Mouse (Mus musculus): ENCODE data around the gene Hvcn1.

Gene Hvcn1

GRCm38 (mm10) chr5:122234319-122235195 lies 28.0 kb downstream of the Hvcn1 start:
- peak in 1 of 2 experiments; percentile 32 for DNase-seq (ENCODE audit: low spot score in 2 of 2)

GRCm38 (mm10) chr5:122235196-122235836 lies 28.7 kb downstream of the Hvcn1 start:
- no peak for DNase-seq (ENCODE audit: low spot score in 2 of 2)

GRCm38 (mm10) chr5:122237200-122237599 lies 30.6 kb downstream of the Hvcn1 start:
- DNase-seq (ENCODE audit: low spot score in 2 of 2), result no peak

DNA sequence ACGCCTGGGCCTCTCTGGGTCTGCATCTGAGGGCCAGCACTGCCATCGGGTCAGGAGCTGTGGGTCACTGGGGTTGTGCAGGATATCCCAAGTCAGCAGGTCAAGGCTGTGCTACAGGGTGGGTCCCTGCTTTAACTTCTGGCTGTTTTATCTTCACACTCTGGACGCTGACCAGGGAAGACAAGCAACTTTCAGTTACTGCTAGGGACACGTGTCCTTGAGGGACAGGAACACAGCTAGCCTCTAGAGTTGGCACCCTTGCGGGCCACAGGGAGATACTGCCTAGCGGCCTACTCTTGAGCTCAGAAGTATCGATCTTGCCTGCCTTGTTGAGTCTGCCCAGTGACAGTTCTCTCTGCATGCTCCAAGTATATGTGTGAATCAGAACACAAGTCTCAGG lies 33.0 kb downstream of the Hvcn1 start:
- no peak for DNase-seq (ENCODE audit: low spot score in 2 of 2)

GRCm38 (mm10) chr5:122240521-122240920 lies 33.9 kb downstream of the Hvcn1 start:
- no peak for DNase-seq (ENCODE audit: low spot score in 2 of 2)

DNA sequence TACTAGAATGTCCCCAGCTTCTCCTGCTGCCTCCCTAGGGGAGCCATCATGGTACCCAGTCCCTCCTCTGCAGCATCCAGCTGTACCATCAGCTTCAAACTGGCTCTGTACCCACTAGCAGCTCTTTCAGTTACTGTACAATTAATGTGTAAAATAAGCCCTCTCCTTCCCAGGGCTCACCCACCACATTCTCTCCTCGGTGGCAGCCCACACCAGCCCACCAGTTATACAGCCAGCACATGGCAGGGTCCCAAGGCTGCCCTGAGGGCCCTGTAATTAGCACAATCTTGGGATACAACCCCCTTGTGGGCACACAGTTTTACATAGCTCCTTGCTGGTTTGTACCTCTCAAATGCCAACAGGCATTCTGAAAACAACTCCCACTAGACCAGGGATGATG lies 34.4 kb downstream of the Hvcn1 start:
- no peak for DNase-seq (ENCODE audit: low spot score in 2 of 2)

DNA sequence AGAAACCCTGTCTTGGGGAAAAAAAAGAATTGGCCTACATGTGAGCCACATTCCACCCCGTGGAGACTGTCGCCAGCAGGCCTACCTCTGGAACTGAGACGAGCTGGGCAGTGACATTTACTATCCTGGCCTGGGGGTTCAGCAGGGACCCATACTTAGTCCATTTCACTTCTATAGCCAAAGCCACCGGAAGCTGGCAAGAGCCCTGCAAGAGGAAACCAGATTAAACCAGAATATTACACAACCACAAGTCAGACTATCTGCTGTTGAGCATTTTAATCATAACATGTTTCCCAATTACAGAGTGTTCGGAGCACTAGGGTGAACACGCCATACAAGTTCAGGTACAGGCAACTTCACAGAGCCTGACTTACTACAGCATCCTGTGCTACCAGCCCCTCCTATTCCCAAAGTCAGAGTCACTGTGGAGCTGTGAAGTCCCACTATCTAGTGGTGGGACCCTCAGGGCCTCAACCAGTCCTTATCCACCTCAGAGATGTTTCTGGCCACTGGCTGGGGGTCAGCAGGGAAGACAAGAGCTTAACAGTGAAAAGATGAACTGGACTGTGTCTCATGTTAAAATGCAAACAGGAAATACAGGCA lies 36.0 kb downstream of the Hvcn1 start:
- DNase-seq (ENCODE audit: low spot score in 2 of 2), result no peak

GRCm38 (mm10) chr5:122243781-122244523 lies 37.3 kb downstream of the Hvcn1 start:
- DNase-seq (ENCODE audit: low spot score in 2 of 2), result no peak

GRCm38 (mm10) chr5:122245186-122245585 lies 38.6 kb downstream of the Hvcn1 start:
- no peak for DNase-seq (ENCODE audit: low spot score in 2 of 2)

GRCm38 (mm10) chr5:122246547-122247167 lies 40.1 kb downstream of the Hvcn1 start:
- no peak for DNase-seq (ENCODE audit: low spot score in 2 of 2)

- no peak for DNase-seq (ENCODE audit: low spot score in 2 of 2)
These were observed 40.9 kb downstream of the Hvcn1 start for GRCm38 (mm10) chr5:122247529-122247928.

DNA sequence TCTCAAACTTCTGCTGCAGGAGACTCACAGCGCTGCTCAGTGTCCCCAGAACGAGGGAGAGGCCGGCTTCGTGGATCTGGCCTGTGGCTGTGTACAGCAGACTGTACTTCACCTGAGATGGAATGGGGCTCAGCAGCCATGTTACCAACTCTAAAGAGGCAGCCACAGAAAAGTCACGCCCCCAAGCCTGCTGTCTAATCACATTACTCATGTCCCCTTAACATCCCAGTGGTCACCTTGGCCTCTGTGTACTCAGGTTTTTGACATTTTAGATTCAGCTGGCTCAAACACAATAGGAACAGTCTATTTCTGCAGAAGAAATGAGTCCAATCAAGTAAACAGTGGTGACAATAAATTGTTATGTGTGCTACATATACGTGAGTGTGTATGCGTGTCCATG lies 41.3 kb downstream of the Hvcn1 start:
- no peak for DNase-seq (ENCODE audit: low spot score in 2 of 2)

DNA sequence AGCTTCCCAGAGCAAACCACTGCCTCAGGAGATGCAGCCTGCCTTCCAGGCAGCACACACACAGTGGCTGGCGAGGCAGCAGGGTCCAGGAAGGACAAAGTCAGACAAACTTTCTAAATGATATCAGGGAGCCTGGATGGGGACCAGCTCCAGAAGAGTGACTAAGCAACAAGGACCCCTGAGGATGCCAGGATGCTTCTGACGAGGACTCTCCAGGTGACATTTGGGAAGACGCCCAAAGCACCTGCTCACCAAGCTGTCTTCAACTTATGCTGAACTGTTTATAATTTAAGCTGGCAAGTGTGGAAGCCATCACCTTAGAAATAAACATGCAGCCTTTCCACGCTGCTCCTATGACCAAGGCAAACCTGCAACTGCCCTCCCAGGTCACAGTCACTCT lies 42.7 kb downstream of the Hvcn1 start:
- no peak for DNase-seq (ENCODE audit: low spot score in 2 of 2)

DNA sequence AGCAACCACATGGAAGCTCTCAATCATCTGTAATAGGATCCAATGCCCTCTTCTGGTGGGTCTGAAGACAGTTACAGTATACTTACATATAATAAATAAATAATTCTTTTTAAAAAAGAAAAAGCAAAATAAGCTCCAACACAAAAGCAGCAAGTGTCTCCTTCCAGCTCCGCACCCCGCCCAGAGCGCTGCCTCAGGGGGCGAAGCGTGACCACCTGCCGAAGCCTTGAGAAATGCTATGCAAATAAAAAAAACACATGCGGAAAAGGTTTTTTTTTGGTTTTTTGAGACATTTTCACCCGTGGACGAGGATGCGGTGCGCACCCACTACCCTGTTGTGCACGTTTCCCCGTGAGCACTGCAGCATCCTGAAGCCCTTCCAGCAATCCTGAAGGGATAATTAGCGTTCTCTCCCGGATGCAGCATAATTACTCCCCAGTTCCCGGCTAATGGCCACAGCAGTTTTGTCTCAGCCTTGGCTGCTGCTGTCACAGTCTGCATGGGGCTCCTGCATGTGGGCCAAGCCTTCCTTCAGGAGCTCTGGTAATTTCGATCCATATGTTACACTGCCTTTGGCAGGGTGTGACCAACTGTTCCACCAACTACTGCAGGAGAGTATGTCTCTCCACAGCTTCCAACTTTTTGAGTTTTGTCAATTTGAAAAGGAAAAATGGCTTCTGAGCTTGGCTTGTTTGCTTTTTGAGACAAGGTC lies 45.4 kb downstream of the Hvcn1 start:
- DNase-seq (ENCODE audit: low spot score in 2 of 2), result no peak

DNA sequence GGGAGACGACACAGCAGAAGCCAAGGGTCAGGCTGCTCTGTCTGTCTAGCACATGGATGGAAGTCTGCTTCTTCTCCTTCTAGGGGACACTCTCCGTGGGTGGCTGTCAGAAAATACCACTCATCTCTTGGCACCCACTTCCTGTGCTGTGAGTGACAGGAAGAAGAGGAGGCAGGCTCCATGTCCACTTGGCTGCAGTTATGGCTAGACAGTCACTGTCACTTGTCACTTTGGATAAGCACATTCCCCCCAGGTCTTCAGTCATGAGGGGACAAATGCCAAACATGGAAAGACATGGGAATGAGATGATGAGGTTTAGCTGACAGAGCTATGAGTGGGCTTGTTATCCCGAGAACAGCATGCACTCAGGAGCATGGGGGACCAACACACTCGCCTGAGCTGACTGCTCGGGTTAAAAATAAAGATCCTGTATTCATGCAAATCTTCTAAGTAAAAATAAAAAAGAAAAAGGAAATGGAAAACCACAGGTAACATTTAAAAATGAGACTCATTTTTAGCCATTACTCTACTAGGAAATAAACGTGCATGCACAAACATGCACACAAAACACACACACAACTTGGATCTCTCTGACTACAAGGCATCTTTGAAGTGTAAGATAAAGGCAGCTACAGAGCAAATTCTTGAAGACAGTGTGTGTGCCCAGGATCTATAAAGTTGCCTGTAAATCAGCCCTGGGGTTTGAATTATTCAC lies 51.6 kb downstream of the Hvcn1 start:
- no peak for DNase-seq (ENCODE audit: low spot score in 2 of 2)

DNA sequence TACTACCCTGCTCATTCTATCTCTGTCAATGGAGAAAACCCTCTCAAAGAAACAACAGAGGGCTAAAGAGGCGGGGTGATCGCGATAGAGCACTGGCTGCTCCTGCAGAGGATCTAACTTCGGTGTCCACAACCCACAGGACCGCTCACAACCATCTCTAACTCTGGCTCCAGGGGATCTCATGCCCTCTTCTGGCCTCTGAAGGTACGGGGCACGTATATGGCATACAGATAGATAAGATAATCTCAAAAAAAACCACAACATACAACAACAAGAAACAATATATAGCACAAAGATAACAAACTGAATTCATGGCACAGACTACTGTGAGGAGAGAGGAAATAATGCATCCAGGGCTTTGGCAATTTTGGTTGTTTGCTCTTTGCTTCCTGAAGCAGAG lies 55.5 kb downstream of the Hvcn1 start:
- DNase-seq (ENCODE audit: low spot score in 2 of 2), result peak in 1 of 2 experiments; percentile 36

- DNase-seq (ENCODE audit: low spot score in 2 of 2), result peak; percentile 82 to 86
These were observed 57.6 kb downstream of the Hvcn1 start, which contains the start of gene Tctn1 for GRCm38 (mm10) chr5:122263933-122264905. Tctn1 (minus strand) TSS chr5:122264460.

GRCm38 (mm10) chr5:122265187-122265586 lies 58.6 kb downstream of the Hvcn1 start:
- no peak for DNase-seq (ENCODE audit: low spot score in 2 of 2)

- DNase-seq (ENCODE audit: low spot score in 2 of 2), result no peak
These were observed 59.3 kb downstream of the Hvcn1 start for GRCm38 (mm10) chr5:122265942-122266341.
